Mouse (Mus musculus) neural tube, embryonic 15.5 days (tissue): ENCODE measurements at regions not wholly inside any gene's neighbourhood (a gene's known extent, or its start where the extent isn't known, plus 50 kb on each side); places are given as distances from the start of the nearest gene placed in this dataset.

Source experiments
- ATAC-seq: fragments of 200-750 bp; cut with Nextera tagmentation; 2 replicates; pipeline ENCODE4 v1.8.0; 2017; ENCODE audit warnings: mild to moderate bottlenecking, moderate TSS enrichment, moderate library complexity; ENCODE audit not compliant: low FRiP score
- H3K27ac ChIP-seq: fragments of 300-500 bp; sonication (generic); replicated peaks from 2 replicates; pipeline ENCODE4 v1.5.1; 2015; ENCODE audit warnings: mild to moderate bottlenecking, inconsistent platforms
- H3K27me3 ChIP-seq: fragments of 300-500 bp; sonication (generic); replicated peaks from 2 replicates; pipeline ENCODE4 v1.6.1; 2015; ENCODE audit warnings: inconsistent platforms
- H3K36me3 ChIP-seq: fragments of 300-500 bp; sonication (generic); 2 replicates; pipeline ENCODE4 v1.6.1; 2015; ENCODE audit warnings: inconsistent platforms
- H3K4me1 ChIP-seq: fragments of 300-500 bp; sonication (generic); 2 replicates; pipeline ENCODE4 v1.6.1; 2015; ENCODE audit warnings: inconsistent platforms
- H3K4me2 ChIP-seq: fragments of 300-500 bp; sonication (generic); 2 replicates; pipeline ENCODE4 v1.6.1; 2015; ENCODE audit warnings: inconsistent platforms, mild to moderate bottlenecking, moderate library complexity
- H3K4me3 ChIP-seq: fragments of 300-500 bp; sonication (generic); replicated peaks from 2 replicates; pipeline ENCODE4 v1.5.1; 2015; ENCODE audit warnings: mild to moderate bottlenecking, inconsistent platforms
- H3K9ac ChIP-seq: fragments of 300-500 bp; sonication (generic); replicated peaks from 2 replicates; pipeline ENCODE4 v1.6.1; 2015; ENCODE audit warnings: mild to moderate bottlenecking, inconsistent platforms
- H3K9me3 ChIP-seq: fragments of 300-500 bp; sonication (generic); replicated peaks from 2 replicates; pipeline ENCODE4 v1.6.1; 2016; ENCODE audit warnings: inconsistent platforms
- WGBS: fragments of 180-500 bp; shearing (Covaris S2); methylation state at CpG from one replicate; pipeline ENCODE4 v1.1.7; 2015; ENCODE audit warnings: mixed read lengths; 5-methylcytosine and 5-hydroxymethylcytosine counted together

DNA sequence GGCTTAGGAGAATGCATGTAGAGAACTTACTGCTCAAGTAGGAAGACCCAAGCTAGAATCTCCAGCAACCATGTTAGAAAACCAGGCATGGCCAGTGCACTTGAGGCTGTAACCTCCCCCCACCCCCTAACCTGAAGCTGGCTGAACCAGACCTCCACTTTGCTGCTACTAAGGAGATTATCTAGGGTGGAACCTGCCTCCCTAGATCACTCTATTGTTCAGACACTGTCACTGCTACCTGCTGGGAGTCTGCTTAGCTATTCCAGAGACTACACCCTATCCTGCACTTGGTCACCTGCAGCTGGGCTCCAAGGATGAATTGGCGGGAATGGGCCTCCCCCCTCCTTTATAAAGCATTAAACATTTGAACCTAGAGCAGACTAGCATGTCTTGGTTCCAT lies 393.4 kb upstream of the 2610301B20Rik start:
- 92% methylated on average over 1 of the region's 1 CpGs for WGBS
- Histone ChIP-seq H3K27me3 (no peaks in the 10 kb centered on the region), H3K4me1 (no peaks in the 10 kb centered on the region), H3K9me3 (no peaks in the 10 kb centered on the region), H3K36me3 (no peaks in the 10 kb centered on the region), H3K9ac (no peak overlapping the region), H3K4me2 (no peak overlapping the region), H3K27ac (no peak overlapping the region), H3K4me3 (no peak overlapping the region)
- ATAC-seq = no peak

DNA sequence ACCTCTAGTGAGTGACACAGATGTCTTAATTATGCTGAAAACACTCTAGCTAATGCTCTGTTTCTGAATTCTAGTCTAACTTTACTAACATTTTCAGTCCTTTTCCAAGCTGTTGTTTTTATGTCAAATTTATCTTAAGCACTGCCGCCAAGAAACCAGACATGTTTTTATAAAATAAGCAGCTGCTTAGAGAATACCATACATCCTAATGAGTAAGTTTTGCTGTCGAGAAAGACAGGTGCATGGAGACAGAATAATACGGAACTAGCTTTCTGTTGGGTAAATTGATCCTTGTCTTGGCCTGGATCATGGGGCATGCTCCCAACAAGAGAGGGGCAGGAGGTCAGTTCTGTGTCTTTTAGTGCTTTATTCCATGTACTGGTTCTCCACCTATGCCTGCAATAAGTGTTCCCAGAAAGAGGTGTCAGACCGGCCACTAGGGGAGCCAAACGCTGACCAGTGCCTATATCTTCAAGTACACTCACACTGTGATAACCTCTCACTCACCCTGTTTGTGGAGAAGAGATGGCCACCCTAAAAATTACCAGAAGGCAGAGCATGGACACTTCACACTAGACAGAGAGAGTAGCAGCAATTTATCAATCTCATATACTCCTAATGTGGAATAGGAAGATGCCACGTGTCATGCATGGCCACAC lies 366.0 kb upstream of the 2610301B20Rik start:
- Histone ChIP-seq H3K4me2 (no peak overlapping the region), H3K27ac (no peak overlapping the region), H3K36me3 (no peaks in the 10 kb centered on the region), H3K4me1 (no peaks in the 10 kb centered on the region), H3K27me3 (no peaks in the 10 kb centered on the region), H3K4me3 (no peak overlapping the region), H3K9ac (no peak overlapping the region), H3K9me3 (no peaks in the 10 kb centered on the region)
- WGBS = 70% methylated on average over 6 of the region's 6 CpGs
- no peak for ATAC-seq

DNA sequence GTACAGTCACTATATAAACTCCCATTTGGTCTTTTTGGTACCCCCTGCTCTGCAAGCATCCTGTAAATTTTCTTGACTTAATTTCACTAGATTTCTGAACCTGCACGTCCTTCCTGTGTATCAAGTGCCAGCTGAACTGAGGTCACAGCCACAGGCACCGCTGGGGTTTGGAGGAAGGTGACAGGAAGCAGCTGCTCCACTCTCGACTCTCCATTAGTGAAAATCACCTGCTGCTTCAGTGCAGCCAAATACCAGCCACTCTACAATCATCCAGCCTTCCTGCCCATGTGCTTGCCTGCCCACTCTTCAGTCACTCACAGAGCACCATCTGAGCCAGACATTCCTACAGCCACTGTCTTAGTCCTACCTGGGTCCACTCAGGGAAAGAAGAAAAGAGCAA lies 364.3 kb upstream of the 2610301B20Rik start:
- no peaks in the 10 kb centered on the region for H3K4me1 ChIP-seq
- no peaks in the 10 kb centered on the region for H3K27me3 ChIP-seq
- no peak overlapping the region for H3K9ac ChIP-seq
- H3K27ac ChIP-seq = no peak overlapping the region
- no peaks in the 10 kb centered on the region for H3K36me3 ChIP-seq
- no peak for ATAC-seq
- no peak overlapping the region for H3K4me3 ChIP-seq
- H3K9me3 ChIP-seq = no peaks in the 10 kb centered on the region
- H3K4me2 ChIP-seq = no peak overlapping the region
- 76% methylated on average over 3 of the region's 3 CpGs for WGBS

DNA sequence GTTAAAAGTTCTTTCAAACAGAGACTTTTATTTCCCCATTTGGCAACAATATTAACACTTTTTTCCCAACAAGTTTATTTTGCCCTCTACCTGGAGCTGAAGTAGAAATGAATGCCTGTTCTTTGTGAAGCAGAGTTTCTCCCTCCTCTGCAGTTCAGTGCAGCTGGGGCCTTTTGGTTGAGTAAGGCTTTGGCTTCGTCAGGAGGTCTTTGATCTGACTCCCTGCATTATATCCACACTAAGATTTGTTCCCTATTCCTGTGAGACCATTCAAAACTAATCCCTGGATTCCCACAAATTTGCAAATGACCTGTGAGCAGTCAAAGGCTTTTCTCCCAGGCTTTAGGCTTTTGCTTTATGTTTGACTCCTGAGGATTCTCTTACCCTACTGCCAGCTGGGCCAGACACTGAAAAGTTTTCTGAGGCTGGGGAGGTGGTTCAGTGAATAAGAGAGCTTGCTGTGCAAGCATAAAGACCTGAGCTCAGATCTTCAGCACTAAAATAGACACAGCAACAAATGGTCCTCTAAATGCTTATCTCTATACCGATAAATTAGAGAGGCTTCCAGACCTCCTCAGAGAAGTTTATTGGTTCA lies 323.5 kb upstream of the 2610301B20Rik start:
- ATAC-seq = no peak
- WGBS = 20% methylated on average over 2 of the region's 2 CpGs

DNA sequence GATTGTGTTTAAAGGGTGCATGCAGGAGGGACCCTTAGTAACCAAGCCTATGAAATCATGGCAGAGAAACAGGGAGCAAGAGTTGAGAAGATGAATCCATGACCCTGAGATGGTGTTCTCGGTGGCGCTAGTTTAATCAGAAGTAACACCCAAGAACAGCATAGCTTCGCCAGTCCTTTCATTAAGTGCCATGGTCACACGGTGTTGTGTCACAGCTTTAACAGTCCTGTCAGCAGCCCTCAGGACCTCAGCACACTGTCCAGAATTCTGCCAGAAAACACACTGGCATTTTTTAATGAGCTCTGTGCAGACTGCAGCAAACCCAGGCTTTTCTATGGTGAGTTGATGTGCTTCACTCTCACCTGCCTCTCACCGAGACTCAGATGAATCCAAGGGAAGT lies 320.6 kb upstream of the 2610301B20Rik start:
- no peaks in the 10 kb centered on the region for H3K27me3 ChIP-seq
- H3K4me2 ChIP-seq = no peak overlapping the region
- ATAC-seq = no peak
- H3K27ac ChIP-seq = no peak overlapping the region
- no peak overlapping the region for H3K4me3 ChIP-seq
- WGBS = 93% methylated on average over 5 of the region's 5 CpGs
- no peaks in the 10 kb centered on the region for H3K36me3 ChIP-seq
- H3K9me3 ChIP-seq = no peaks in the 10 kb centered on the region
- no peaks in the 10 kb centered on the region for H3K4me1 ChIP-seq
- H3K9ac ChIP-seq = no peak overlapping the region

More for the DNA sequence above, 323.5 kb upstream of the 2610301B20Rik start:
- Histone ChIP-seq H3K27ac (no peak overlapping the region), H3K36me3 (no peaks in the 10 kb centered on the region), H3K4me2 (no peak overlapping the region), H3K27me3 (no peaks in the 10 kb centered on the region), H3K4me1 (no peaks in the 10 kb centered on the region), H3K9me3 (no peaks in the 10 kb centered on the region), H3K9ac (no peak overlapping the region), H3K4me3 (no peak overlapping the region)

DNA sequence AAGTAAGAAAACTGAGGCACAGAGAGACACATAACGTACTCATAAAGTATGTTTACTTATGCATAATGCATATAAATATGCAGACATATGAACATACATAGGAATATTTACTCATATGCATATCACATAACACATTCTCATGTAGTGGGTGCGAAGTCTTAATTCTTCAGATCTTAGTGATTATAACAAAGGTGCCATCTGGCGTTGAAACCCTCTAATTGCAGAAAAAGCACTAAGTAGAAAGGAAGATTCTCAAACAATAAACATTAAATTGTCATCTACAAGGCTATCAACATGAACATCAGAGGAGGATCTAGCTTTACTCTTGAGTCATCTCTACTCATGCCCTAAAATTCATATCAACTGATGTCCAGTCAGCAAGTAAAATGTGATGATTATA lies 314.2 kb upstream of the 2610301B20Rik start:
- no peak for ATAC-seq
- Histone ChIP-seq H3K9ac (no peak overlapping the region), H3K4me3 (no peak overlapping the region), H3K4me1 (no peaks in the 10 kb centered on the region), H3K9me3 (no peaks in the 10 kb centered on the region), H3K36me3 (no peaks in the 10 kb centered on the region), H3K27ac (no peak overlapping the region), H3K4me2 (no peak overlapping the region), H3K27me3 (no peaks in the 10 kb centered on the region)
- 86% methylated on average over 3 of the region's 3 CpGs for WGBS

DNA sequence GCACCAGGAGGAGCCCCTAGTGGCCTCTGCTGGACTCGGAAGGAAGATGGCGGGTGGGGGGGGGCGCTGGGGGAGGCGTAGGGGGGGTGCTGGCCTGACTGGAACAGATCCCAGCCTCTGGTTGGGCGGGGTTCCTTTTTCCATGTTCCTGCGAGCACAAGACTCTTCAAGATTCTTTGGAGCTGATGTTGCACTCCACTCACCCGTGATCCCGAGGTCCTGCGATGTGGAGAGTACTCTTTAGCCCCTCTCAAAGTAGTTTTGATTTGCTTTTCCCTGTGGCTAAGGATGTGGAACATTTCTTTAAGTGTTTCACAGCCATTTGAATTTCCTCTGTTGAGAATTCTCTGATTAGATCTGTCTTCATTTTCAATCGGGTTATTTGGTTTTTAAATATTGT lies 269.8 kb upstream of the 2610301B20Rik start:
- Histone ChIP-seq H3K4me3 (no peak overlapping the region), H3K4me1 (no peaks in the 10 kb centered on the region), H3K9me3 (no peaks in the 10 kb centered on the region), H3K27ac (no peak overlapping the region), H3K27me3 (no peaks in the 10 kb centered on the region), H3K4me2 (no peak overlapping the region), H3K36me3 (no peaks in the 10 kb centered on the region), H3K9ac (no peak overlapping the region)
- ATAC-seq = no peak
- 93% methylated on average over 10 of the region's 10 CpGs for WGBS

DNA sequence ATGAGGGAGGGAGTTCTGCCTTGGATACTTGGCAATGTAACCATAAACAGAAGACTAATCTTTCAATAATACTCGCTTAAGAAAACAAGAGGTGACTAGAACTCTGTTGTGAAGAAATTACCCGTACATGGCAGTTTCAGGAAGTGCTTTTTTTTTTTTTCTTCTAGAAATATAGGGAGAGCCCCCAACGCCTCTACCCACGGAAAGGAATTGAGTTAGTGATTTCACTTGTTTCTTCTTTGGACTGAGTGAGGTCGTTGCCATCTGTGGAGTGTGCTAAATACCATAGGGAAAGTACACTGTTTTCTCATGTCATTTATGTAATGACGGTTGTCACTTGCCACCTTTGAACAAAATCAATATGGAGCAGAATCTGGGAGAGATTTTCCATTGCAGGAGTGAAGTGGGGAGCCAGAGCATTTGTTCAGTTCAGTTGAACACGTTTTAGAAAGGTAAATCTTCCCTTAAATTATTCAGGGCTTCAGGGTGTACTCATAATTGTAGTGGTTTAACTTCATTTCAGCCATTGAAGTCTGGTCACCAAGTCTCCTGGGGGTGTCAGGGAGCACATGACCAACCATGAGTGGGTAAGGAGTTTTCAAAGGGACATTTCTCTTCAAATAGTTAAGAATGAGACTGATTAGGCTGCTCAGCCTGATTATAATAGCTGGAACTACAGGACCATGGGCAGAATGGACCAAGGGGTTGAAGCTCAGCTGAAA lies 266.3 kb upstream of the 2610301B20Rik start:
- no peak overlapping the region for H3K9ac ChIP-seq
- H3K4me1 ChIP-seq = no peaks in the 10 kb centered on the region
- H3K9me3 ChIP-seq = no peaks in the 10 kb centered on the region
- H3K4me3 ChIP-seq = no peak overlapping the region
- no peaks in the 10 kb centered on the region for H3K36me3 ChIP-seq
- no peak for ATAC-seq
- WGBS = 84% methylated on average over 7 of the region's 7 CpGs
- no peak overlapping the region for H3K27ac ChIP-seq
- H3K4me2 ChIP-seq = no peak overlapping the region
- H3K27me3 ChIP-seq = no peaks in the 10 kb centered on the region

DNA sequence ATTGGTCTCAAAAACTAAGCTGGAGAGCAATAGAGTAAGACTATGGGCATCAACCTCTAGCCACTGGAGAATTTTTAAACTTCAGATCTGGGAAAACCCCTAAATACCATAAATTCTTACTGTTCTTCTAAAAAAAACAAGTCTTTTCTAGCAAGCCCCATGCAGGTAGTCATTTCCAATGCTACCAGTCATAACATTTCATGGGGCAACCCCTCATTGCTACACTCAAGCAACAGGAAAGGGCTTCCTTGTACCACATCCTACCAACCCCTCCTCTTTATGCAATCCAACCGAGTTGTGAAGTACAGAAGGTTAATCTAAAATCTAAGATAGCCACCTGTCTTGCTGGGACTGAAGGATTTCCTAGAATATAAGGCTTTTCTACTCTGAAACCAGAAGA lies 263.5 kb upstream of the 2610301B20Rik start:
- H3K36me3 ChIP-seq = no peaks in the 10 kb centered on the region
- no peak overlapping the region for H3K4me3 ChIP-seq
- H3K4me1 ChIP-seq = no peaks in the 10 kb centered on the region
- no peaks in the 10 kb centered on the region for H3K27me3 ChIP-seq
- no peak overlapping the region for H3K27ac ChIP-seq
- no peak for ATAC-seq
- no peaks in the 10 kb centered on the region for H3K9me3 ChIP-seq
- WGBS = 75% methylated on average over 1 of the region's 1 CpGs
- H3K9ac ChIP-seq = no peak overlapping the region
- no peak overlapping the region for H3K4me2 ChIP-seq
